Mouse (Mus musculus) G1E (cell line): ENCODE data around the gene Hs6st3. TPM values are rescaled to one million over a fixed set of nuclear protein-coding genes. Genes with fewer than 3 reads are reported as not detected.

ENCODE experiments used
- ATAC-seq: 2 replicates; pipeline ENCODE4 v1.8.0; 2016; ENCODE audit warnings: mild to moderate bottlenecking; ENCODE audit not compliant: insufficient number of reproducible peaks, poor library complexity, low FRiP score, severe bottlenecking; ENCODE audit errors: extremely low read depth
- DNase-seq: peaks from one replicate; pipeline ENCODE4 v3.0.0; 2012; ENCODE audit warnings: low spot score
- H3K27me3 ChIP-seq: 2 replicates; pipeline ENCODE4 v1.6.1; 2012; ENCODE audit warnings: mild to moderate bottlenecking, low read length, inconsistent platforms; ENCODE audit not compliant: insufficient read depth
- H3K36me3 ChIP-seq: replicated peaks from 2 replicates; pipeline ENCODE3; 2012; ENCODE audit warnings: mild to moderate bottlenecking, inconsistent platforms
- H3K4me1 ChIP-seq: 2 replicates; pipeline ENCODE4 v1.6.1; 2012; ENCODE audit warnings: low read depth, low read length, inconsistent platforms, mixed read lengths; ENCODE audit not compliant: insufficient read depth
- H3K4me3 ChIP-seq: 2 replicates; pipeline ENCODE4 v1.5.1; 2012; ENCODE audit warnings: low read depth, mild to moderate bottlenecking, inconsistent platforms, low read length, moderate library complexity, mixed read lengths
- H3K9me3 ChIP-seq: replicated peaks from 2 replicates; pipeline ENCODE4 v1.6.1; 2012; ENCODE audit warnings: inconsistent platforms
- CTCF ChIP-seq: IDR thresholded peaks from 2 replicates; pipeline ENCODE4 v1.5.1; 2012; ENCODE audit warnings: low read depth, low read length, inconsistent platforms, mixed read lengths
- GATA1 ChIP-seq: IDR thresholded peaks from 2 replicates; pipeline ENCODE4 v1.6.1; 2012; ENCODE audit warnings: borderline replicate concordance, low read length, inconsistent platforms, mixed read lengths
- GATA2 ChIP-seq: IDR thresholded peaks from 2 replicates; pipeline ENCODE4 v1.6.1; 2012; ENCODE audit warnings: low read depth, low read length, inconsistent platforms, borderline replicate concordance
- POLR2AphosphoS5 ChIP-seq: IDR thresholded peaks from 2 replicates; pipeline ENCODE4 v1.6.1; 2012; ENCODE audit warnings: low read depth, low read length, inconsistent platforms; ENCODE audit not compliant: insufficient replicate concordance
- TAL1 ChIP-seq: conservative IDR thresholded peaks from 2 replicates; pipeline ENCODE4 v1.6.1; 2012; ENCODE audit warnings: low read depth, low read length, inconsistent platforms, mixed read lengths
- polyA plus RNA-seq: library from polyadenylated mRNA; stranded (reverse); fragments of >175 nt; gene quantifications from 2 replicates; pipeline ENCODE4 v1.2.3, GENCODE M21; 2012
- total RNA-seq, 2 experiments: library from RNA; stranded (forward) in 1 of 2; stranded (reverse) in 1 of 2; fragments of 200-1000 nt in 1 of 2; fragments of >200 nt in 1 of 2; fragmentation: Nextera tagmentation in 1 of 2; gene quantifications; 2 replicates each; pipeline ENCODE4 v1.2.3; 2014 to 2017

The Hs6st3 gene
- total and polyA plus RNA-seq, 3 experiments = 0.11 TPM; not detected in 2

DNA sequence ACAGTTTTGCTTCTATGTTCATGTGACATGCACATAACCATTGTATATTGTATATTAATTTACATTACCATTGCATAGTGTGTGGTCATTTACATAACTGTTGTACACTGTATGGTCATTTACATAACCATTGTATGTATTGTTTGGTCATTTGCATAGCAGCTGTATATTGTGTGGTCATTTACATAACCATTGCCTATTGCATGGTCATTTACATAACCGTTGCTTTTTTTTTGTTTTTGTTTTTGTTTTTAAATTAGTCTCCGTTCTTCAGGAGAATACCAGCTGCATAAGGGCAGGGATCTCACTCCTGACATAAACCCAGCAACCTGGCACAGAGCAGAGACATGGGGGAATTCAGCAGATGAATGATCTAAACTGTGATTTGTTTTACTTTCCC lies 95.5 kb downstream of the Hs6st3 start:
- Histone ChIP-seq H3K27me3 (no peaks in the 10 kb centered on the region), H3K4me3 (no peak overlapping the region), H3K9me3 (peaks cover 35% of the 10 kb centered on the region), H3K4me1 (no peaks in the 10 kb centered on the region), H3K36me3 (no peaks in the 10 kb centered on the region)
- ATAC-seq (no peak), DNase-seq (no peak)
- TF ChIP-seq GATA1 (no peak), POLR2AphosphoS5 (no peak), CTCF (no peak), TAL1 (no peak), GATA2 (no peak)

DNA sequence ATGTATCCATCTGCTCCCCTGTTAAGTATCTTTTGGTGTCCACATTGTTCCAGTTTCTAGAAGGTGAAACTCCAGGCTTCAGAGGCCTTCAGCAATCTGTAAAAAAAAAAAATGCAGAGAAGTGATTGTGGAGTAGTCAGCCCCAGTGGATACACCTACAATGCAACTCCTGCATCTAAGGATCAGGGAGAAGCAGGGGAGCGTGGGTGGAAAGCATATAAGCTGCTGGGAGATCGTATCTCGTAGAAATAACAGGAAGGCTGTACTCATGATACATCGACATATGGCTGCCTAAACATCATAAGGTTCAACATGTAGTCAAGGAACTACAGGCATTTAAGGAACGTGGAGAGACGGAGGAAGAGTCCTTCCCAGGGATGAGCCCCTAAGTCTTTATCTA lies 109.0 kb downstream of the Hs6st3 start:
- no peak for TF ChIP-seq GATA1
- no peak for TF ChIP-seq GATA2
- no peak for TF ChIP-seq TAL1
- H3K36me3 ChIP-seq = no peaks in the 10 kb centered on the region
- H3K4me3 ChIP-seq = no peak overlapping the region
- no peak for ATAC-seq
- H3K9me3 ChIP-seq = peaks cover 39% of the 10 kb centered on the region
- no peak for DNase-seq
- no peaks in the 10 kb centered on the region for H3K4me1 ChIP-seq
- H3K27me3 ChIP-seq = no peaks in the 10 kb centered on the region

DNA sequence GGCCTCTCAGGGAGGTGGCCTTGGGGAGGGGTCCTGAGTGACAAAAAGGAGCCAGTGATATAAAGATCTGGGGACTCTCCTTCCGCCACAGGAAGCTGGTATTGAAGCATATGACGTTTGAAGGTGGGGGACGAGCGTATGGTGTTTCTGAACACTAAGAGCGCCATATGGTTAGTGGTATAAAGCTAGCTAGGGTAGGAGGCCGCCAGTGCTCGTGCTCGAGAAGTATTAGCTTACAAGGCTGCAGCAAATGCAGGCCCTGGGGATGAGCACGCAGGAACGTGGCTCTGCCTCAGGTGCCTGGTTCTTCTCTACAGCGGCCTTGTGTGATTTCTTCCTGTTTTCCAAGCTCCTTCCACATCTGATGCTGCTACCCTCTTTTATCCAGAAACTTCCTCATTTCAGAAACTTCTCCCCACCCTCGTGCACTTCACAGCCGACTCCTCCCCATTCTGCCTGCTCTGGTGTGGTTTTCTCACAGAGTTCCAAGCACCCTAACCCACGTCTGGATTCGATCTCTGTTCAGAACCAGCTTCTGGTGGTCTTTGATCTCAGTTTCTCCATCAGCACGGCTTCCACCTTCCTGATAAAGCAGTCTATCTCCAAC lies 110.0 kb downstream of the Hs6st3 start:
- Histone ChIP-seq H3K4me1 (no peaks in the 10 kb centered on the region), H3K9me3 (peaks cover 44% of the 10 kb centered on the region), H3K36me3 (no peaks in the 10 kb centered on the region), H3K4me3 (no peak overlapping the region), H3K27me3 (no peaks in the 10 kb centered on the region)
- ATAC-seq = no peak
- TF ChIP-seq GATA2 (no peak), POLR2AphosphoS5 (no peak), GATA1 (no peak), TAL1 (no peak), CTCF (no peak)
- DNase-seq = no peak

DNA sequence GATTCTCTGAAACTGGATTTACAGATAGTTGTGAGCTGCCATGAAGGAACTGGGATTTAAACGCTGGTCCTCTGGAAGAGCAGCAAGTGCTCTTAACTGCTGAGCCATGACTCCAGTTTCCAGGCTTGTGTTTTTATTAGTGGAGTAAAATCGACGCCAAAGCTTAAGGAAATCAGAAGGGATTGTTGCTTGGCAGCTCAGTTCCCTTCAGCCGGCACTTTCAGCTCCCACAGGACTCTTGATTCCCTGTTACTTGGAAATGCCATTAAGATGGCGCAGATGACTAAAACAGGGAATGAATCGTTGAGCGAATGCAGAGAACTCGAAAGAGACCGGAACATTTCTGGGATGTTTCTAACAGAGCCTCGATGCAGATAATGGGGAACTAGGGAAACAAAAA lies 112.2 kb downstream of the Hs6st3 start:
- H3K9me3 ChIP-seq = peaks cover 41% of the 10 kb centered on the region
- no peaks in the 10 kb centered on the region for H3K36me3 ChIP-seq
- no peaks in the 10 kb centered on the region for H3K4me1 ChIP-seq
- DNase-seq (no peak), ATAC-seq (no peak)
- H3K4me3 ChIP-seq = no peak overlapping the region
- H3K27me3 ChIP-seq = no peaks in the 10 kb centered on the region
- no peak for TF ChIP-seq TAL1
- TF ChIP-seq CTCF = no peak
- TF ChIP-seq GATA2 = no peak
- no peak for TF ChIP-seq POLR2AphosphoS5
- no peak for TF ChIP-seq GATA1

DNA sequence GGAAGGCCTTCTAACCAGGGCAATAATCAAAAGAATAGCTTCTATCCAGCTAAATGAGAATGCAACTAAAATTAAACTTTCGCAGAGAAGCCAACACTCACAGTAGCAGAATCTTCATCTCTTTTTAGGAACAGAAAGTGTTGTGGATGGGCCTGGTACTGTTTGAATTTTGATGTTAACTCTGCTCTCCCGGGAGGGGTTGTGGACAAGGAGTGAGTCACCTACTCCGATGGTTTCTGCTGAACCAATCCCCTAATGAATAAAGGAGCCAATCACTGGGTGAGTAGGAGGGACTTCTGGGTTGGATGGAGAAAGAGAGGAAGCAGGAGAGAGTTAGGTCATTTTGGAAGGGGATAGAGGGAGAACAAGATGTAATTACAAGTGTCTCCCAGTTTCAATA lies 117.3 kb downstream of the Hs6st3 start:
- no peaks in the 10 kb centered on the region for H3K36me3 ChIP-seq
- H3K4me1 ChIP-seq = no peaks in the 10 kb centered on the region
- H3K4me3 ChIP-seq = no peak overlapping the region
- DNase-seq = no peak
- H3K27me3 ChIP-seq = no peaks in the 10 kb centered on the region
- TF ChIP-seq TAL1 (no peak), CTCF (no peak), GATA1 (no peak), POLR2AphosphoS5 (no peak), GATA2 (no peak)
- H3K9me3 ChIP-seq = peaks cover 28% of the 10 kb centered on the region
- ATAC-seq = no peak

DNA sequence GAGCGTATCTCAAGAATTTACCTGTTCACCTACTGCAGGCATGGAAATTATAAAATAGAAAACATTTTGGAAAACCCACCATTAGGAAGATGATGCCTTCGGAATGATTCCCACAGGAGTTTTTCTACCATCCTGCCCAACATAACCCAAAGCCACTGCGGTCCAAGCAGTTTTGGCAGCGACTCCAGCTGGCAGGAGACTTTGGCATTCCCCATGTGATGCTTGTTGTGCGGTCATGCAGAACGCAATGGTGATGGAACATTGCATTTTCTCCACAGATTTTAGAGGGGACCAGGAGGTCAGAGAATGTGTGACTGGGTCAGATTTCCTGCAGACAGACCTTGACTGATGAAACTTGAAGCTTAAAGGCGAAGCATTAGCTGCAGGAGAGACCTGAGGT lies 118.9 kb downstream of the Hs6st3 start:
- DNase-seq = no peak
- no peak for ATAC-seq
- TF ChIP-seq POLR2AphosphoS5 = no peak
- TF ChIP-seq CTCF = no peak
- no peak for TF ChIP-seq GATA2
- no peak for TF ChIP-seq TAL1
- TF ChIP-seq GATA1 = no peak

More for the DNA sequence above, 118.9 kb downstream of the Hs6st3 start:
- no peaks in the 10 kb centered on the region for H3K4me1 ChIP-seq
- H3K27me3 ChIP-seq = no peaks in the 10 kb centered on the region
- H3K36me3 ChIP-seq = no peaks in the 10 kb centered on the region
- peaks cover 30% of the 10 kb centered on the region for H3K9me3 ChIP-seq
- H3K4me3 ChIP-seq = no peak overlapping the region
